Mouse (Mus musculus): ENCODE measurements around the gene Tbce.

DNA sequence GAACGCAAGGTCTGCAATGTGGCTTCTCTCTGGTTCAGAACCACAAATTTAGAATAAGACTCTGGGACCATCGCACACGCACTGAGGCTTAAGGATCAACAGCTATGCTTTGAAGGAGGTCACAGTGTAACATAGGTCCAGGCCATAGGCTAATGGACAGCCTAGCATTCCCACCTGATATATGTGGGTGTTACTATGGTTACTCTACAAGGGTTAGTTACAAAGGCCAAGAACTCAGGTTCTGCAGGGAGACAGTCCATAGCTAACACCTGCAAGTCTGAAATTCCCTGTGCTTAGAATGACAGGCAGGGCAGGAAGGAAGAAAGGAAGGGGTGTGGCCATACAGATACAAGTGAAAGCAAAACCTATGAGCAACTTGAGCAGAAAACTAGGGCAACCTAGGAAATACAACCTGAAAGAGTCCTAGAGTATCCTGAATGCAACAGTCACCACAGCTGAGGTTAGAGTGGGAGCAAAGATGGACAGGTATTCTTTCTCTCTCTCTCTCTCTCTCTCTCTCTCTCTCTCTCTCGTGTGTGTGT, 27.9 kb downstream of the Tbce start:
- TF ChIP-seq POLR2A (IDR thresholded peaks at IDR 0.05; ENCODE audit: low read depth, low read length) (no peak), CTCF (IDR thresholded peaks at IDR 0.05; ENCODE audit: extremely low read depth, insufficient read length, insufficient replicate concordance, low read depth, low read length) (no peak)

Data from small intestine, adult 2 months (tissue).